Mouse (Mus musculus) layer of hippocampus, adult 9-10 months (tissue): ENCODE measurements at regions not wholly inside any gene's neighbourhood (a gene's known extent, or its start where the extent isn't known, plus 50 kb on each side); places are given as distances from the start of the nearest gene placed in this dataset.

Experiments used
- DNase-seq: peaks from one replicate; pipeline ENCODE4 v3.0.0; 2022; ENCODE audit warnings: low spot score

DNA sequence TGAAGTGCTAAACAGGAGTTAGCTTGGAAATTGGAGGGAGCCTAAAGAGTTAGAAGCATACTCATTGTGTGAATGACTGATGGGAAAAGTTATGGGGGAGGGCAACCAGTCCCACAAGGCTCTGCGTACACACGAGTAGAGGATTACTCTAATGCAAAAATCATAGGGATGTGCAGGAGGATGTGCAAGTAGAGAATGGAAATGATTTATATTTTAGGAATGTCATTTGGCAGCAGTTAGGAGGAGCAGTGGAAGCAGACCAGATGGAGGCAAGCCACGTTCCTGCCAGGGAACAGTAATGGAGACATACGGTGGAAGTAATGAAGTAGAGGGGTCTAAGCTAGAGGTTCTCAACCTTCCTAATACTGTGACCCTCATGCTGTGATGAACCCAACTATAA is 194.1 kb upstream of the Arhgap24 start:
- DNase-seq: no peak

DNA sequence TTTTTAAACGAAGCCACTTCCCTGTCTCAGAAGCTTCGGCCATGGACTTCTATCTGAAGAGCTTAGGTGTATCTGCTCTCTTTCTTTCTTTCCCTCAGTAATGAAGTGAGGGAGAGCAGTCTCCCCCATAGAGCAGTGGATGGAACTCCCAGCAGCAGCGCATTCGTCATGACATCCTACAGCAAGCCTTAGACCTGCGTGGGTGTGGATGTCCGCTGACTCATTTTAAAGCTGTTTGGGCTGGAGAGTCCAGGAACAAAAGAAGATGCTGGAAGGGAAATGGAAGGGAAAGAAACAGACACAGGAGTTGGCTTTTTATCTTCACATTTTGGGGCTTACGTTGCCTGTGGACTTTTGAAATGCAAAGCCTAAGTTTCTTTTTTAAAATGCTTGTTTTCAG is 190.3 kb upstream of the Arhgap24 start:
- no peak for DNase-seq

DNA sequence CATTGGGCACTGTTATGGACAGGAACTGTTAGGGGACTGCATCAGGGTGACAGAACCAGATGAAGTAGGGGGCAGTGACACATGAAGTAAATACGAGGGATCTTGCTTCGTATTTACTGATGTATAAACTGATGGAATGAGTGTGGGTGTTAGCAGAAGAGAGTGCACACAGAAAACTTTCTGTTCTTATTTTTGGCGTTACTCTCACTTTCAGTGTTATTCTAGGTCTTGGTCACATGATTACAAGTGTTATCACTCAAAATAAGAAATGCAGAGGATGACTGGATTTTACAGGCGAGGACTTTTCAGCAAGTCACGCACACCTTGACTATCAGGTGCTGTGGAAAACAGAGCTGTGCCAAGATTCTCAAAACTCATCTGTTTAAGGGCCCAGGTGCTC is 185.6 kb upstream of the Arhgap24 start:
- no peak for DNase-seq

DNA sequence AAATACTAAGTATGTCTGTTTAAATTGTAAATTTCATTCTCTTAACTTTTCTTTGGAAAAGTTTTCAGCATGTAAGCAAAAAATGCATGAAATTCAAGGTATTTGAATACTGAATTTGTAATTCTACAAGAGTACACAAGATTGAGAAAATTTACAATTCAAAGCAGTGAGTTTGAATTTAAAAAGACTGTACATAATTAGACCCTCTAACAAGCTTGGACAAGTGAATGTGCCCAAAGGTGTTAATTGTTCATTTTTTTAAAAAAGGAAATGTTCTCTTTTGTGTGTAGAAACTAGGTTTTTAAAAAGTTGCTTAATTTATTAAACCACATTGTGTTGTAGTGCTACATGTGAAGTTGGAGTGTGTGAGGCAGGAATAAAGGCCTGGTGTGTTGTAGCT is 174.9 kb upstream of the Arhgap24 start:
- no peak for DNase-seq

DNA sequence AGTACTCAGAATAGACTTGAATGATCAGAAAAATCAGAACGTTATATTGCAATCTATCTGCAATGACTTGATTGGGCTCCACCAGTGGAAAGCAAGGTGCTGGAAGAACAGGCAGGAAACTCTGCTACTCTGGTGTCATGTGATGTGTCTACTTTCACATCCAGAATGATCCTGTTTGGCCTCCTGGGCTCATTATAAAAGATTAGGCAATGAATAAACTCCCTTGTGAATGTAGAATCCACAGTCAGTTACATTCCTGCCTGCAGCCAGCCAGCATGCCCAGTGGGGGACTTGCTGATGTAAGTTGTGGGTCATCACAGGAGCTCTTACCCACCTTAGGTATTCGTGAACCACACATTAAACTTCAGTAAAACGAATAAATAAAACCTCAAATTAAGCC is 174.5 kb upstream of the Arhgap24 start:
- DNase-seq: no peak

DNA sequence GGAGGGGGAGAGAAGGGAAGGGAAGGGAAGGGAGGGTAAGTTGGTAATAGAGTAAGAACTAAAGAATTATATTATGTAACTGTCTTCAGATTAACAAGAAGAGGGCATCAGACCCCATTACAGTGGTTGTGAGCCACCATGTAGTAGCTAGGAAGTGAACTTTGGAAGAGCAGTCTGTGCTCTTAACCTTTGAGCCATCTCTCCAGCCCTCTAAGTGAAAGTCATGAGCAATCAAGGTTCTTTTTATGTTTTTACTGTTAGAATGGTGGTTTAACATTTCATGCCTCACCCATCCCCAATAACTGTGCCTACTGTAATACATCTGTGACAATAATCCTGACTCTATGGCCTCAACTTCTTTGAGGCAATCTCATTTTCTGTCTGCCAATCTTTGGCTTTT is 169.6 kb upstream of the Arhgap24 start:
- no peak for DNase-seq

DNA sequence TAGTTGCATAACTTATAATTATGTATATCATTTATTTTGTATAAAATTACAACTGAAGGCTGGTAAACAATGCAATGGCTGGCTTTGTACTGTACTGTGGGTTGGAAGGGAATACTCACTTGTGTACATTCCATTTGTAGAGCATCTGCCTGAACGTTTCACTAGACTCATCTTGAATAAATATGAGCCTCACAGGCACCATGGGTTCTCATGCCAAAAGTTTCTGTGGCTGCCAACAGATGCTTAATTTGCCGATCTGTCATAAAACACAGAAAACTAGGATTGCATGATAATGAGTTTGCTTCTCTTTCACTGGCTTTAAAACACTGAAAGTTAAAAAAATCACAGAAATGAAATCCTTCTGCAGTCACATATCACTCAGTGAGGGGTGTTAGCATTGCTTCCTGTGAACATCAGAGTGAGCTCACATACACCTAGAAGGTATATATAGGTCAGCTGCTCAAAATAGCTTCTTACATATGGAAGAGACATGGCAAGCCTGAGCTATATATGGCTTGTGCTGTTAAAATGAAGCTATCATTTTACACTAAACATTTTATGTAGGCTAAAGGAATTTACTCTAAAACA is 152.9 kb upstream of the Arhgap24 start:
- DNase-seq: peak; percentile 50

DNA sequence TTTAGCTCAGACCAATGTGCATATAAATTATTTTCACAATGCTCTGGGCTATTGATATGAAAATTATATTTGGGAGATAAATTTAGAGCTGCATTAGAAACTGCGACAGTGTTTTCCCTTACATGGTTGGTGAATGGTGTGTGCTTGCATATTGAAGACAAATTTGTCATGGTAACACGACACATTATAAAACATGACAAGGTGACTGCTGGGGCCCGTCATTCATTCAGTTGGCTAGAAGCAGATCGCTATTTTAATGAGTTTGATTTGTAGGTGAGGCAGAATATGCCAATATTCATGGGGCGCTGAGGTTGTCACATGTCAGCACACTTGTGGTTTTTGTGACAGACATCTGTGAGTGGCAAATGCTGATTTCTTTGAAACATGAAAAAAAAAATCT is 147.3 kb upstream of the Arhgap24 start:
- no peak for DNase-seq

DNA sequence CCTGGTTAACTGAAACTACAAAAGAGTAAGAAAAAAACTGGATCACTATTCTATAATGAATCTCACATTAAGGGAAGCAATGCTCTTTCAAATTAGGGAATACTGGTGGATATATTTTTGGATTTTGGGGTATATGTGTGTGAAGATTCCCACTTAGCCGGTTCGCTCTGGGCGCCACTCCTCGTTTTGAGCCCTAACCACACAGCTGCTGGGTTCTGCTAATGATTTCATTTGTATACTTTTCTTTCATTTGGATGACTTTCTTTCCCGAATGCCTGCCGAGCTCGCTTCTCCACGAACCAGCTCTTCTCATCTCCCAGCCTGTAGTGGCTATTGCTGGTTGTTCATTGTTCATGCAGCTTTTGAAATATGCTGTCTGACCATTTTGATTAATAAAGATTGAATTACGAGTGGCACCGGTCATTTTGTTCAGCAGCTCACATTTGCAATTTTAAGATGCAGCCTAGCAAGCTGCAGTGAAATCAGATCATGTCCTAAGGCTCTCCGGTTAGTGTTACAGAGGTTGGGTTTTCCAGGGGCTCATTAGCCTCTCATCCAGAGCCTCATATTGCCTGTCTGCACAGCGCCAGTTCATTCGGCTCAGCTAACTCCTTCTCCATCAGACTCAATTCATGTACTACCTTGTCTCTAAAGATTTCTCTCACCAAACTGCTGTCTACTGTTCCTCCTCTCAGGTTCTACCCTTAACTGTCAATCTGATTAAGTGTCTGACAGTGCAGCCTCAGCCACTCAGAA is 146.6 kb upstream of the Arhgap24 start:
- DNase-seq: no peak

DNA sequence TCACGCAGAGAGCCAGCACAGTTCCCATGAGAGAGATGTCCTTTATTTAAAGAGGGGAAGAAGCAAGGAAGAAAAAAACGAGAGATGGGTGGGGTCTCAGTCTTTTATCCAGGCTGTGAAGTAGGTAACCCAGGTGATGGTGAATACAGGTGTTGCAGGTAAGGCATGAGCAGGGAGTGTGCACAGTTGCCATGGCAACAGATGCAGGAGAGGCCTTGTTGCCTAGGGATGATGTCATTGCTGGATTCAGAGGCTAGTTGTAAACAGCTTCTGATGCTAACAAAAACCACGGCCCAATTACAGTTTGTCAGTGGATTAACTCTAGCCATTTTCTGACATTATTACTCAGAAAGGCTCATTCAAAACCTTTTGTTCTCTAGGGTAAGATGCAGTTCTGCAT is 114.7 kb upstream of the Arhgap24 start:
- DNase-seq: no peak

DNA sequence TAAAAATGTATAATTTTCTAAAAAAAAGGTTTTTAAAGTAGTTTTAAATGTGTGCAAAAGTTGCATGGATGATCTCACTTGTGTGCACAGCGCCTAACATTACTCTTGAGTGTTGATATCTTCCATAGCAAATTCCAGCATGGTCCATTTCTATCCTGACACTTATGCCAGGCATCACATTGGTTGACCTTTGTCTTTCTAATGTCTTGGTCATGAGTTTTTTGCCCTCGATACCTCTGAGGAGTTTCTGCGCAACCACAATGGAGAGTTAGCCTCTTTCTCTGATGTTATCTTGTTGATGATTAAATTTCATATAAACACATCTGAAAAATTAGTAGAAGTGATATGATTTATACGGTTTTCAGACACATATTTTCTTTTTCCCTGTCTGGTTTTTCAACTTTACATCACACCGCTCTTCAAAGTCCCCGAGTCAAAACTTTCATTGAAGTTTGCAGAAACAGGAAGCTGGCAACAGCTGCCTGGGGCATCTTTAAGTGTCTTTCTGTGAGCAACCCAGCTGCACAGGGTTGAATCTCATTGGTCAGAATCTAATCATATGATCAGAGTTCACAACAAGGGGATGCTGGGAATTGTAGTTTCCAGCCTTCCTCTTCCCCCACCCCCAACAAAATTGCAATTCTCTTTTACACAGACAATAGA is 107.8 kb upstream of the Arhgap24 start:
- DNase-seq: no peak

DNA sequence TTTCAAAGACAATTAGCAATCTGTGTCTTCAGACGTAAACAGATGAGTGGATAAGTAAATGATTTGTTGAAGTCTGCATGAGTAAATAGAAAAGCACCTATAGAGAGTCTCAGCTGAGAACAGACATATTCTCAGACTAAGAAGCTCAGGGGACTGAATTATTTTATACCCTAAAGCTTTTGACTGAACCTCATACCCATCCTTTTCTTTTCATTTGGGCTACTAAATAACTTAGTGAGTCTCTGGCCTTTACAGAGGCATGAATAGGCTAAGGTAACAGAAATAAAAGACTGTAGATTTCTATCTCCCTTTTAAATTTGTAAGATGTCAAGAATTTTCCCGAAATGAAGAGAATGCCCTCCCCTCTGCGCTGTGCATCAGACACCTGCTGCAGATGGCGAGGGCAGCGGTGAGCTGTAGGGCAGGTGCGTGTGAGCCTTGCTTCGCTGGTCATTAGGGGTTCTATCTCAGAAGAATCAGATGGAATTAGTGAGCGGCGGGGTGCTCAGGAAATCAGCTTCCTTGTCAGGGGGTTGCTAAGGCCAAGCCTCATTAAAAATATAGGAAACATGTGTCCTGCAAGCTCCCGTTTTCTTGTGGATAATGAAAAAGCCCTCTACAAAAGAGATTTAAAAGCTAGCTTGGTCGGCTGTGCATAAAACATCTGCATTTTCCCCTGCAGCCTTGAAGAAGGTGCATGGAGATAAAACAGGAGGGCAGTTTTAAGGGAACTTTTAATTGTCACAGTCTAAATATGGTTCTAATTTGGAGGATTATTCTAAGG is 107.0 kb upstream of the Arhgap24 start:
- no peak for DNase-seq

DNA sequence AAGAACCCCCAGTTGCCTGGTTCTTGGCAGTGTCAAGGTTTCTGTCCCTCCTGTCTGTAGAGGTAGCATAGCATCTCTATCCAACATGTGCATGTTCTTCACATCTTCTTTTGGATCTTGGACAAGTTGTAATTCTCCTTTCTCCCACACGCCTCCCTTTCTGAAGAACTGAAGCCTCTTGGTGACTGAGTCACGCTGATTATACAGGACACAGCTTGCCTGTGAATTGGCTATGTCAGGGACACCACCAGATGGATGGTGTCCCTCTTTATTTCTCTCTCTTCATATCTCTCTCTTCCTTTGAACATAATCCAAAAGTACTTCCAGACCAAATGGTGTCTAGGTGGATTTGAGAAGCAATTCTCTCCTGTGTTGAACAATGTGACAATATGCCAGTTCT is 105.9 kb upstream of the Arhgap24 start:
- DNase-seq: no peak

DNA sequence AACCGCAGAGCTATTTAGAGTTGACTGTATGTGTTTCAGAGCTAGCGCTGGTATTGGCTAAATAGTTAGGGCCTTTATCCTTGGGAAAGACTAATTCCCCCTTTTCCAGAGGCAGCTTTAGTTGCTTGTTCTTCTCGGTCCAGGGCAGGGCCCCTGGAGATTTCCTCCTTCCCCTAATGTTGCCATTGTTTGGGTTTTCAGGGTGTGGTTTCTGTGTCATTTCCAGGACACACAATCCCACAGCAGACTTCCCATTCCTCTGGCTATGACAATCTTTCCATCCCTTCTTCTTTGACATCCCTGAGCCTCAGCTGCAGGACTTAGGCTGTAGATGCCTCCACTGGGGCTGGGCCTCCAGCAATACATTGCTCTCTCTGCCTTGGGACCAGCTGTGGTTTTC is 87.2 kb upstream of the Arhgap24 start:
- no peak for DNase-seq

DNA sequence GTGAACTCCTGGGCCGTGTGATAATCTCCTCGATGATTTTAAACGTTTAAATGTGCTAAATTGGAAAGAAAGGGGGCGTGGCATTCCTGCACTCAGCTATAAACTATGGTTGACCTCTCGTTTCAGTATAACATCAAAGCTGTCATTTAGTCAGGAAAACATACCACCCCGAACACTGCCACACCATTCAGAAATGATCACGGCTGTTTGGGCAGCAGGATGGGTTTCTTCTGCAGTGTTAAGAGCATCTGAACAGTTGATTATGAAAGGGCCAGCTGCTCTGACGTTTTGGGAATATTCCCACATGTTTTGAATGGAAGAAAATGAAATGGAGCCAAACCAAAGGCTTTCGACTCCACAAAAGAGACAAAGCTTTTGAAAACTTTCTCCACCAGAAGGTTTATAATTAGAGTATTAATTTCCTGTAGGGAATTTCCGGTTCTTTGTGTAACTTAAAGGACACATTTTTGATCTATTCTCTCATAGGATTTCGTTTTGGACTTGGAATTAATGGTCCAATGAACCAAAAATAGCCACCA is 85.5 kb upstream of the Arhgap24 start:
- DNase-seq: no peak

DNA sequence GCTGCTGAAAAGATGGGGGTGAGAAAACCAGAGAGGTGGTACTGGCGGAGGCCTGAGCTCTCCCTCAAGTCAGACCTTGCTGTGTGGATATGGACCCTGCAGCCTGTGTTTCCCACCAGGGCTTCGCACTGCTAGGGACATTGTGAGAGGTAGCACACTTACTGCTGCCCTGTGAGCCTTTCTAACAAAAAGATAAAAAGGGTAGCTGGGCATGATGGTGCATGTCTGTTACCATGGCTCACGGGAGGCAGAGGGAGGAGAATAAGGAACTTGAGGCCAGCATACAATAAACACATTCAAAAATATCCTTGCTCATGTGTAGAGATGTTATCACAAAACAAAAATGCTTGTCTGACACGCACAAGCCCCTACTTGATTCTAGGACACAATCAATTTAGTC is 82.2 kb upstream of the Arhgap24 start:
- no peak for DNase-seq

DNA sequence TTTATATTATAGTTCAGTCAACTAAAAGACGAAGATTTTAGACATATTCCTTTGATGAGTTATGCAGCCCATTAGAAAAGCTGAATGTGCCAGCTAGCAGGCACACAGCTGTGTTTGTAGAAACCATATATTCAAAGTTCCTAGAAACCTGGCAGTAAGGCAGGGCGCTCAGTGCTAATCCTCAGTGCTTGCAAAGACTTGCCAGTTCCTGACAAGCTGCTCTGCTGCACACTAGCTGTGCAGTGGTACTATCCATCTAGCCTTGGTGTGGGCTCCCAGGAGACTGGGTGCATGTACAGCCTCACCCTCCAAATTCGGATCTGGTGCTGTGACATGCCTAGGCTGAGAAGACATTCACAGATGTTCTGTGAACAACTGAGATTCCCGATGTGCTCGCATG is 63.5 kb upstream of the Arhgap24 start:
- DNase-seq: no peak

DNA sequence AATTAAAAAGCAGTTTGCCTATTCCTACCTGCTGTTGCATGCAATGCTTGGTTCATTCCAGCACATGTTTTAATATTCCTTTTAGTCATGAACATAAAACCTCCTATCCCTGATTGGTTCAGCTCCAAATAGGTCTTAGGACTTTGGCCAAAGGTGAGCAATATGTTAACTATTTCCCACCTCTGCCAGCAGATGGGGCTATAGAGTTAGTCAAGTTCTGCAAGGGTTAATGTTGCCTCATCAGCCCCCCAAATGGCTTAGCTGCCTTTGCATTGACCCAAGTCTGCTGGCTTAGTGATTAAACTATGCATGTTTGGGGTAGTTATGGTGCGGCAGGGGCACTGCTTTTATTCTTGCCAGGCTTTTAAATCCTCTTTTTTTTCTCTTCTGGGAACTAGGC is 62.1 kb upstream of the Arhgap24 start:
- DNase-seq: no peak

DNA sequence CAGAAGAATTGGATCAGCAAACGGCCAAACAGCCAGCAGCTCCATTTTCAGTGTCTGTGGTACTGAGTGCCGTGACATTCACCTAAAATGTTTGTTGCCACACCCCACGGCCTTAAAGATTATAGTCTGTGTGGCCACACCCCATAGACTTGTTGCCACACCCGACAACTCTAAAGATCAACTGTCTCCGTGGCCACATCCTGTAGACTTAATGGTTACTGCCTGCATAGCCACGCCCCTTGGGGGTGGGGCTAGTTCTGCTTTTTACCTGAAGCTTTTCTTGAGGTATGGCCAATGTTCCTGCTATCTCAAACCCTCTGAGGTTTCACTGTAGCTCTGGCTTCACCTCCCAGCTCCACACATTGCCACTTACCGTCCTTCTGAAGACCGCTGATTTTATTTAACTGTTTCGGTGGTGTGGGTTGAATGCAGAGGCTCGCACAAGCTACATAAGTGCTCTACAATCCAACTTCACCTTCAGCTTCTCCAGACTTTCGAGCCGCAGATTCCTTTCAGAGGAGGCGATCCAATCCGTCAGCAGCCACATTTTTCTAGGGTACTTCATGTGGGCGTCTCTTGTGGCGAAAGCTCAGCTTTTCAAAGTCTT is 56.5 kb upstream of the Arhgap24 start:
- DNase-seq: no peak

DNA sequence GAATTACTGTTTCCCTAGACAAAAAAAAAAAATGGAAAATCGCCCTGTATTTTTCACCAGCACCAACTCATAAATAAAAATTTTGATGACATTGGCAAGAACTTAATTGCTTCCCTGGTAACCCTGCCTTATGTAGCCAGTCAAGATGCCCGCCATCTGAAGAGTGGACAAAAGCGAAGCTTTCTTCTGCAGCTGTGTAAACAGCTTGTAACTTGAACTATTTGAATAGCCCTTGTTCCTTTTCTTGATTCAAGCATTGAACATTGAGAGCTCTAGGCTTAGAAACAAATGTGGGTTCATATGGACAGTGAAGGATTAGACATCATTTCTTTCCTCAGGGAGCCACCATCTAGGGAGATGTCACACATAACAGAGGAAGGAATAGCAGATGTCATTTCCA is 52.9 kb upstream of the Arhgap24 start:
- DNase-seq: no peak
